Mouse (Mus musculus): Measurements from ENCODE around the gene Mettl21a.
"Not testable (repeated sequence)": the region's sequence is repeated elsewhere in the genome, so short reads cannot be mapped to it uniquely, and the experiment has no call there.

The Mettl21a gene

DNA sequence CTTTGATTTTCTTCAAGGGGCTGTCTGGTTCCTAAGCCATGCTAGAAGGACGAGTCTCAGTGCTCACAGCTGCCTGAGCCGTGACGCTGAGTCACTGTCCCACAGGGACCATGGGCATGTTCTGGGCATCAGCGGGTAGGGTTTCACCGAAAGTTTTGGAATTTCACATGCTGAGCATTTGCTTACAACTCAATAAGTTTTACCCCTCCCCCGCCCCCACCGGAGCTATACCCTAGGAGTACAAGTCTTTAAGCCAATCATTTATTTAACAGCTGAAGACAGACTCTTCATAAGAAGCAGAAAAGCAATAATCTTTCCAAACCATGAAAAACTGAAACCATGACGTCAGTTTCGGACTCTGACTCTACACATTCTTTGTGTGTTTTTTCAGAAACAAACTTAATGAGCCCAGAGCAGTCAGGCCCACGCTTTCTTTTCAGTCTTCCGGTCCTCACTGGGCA is 1.5 kb downstream of the Mettl21a start:
- no peak for ATAC-seq (ENCODE audit: insufficient number of reproducible peaks, low FRiP score, low TSS enrichment)

DNA sequence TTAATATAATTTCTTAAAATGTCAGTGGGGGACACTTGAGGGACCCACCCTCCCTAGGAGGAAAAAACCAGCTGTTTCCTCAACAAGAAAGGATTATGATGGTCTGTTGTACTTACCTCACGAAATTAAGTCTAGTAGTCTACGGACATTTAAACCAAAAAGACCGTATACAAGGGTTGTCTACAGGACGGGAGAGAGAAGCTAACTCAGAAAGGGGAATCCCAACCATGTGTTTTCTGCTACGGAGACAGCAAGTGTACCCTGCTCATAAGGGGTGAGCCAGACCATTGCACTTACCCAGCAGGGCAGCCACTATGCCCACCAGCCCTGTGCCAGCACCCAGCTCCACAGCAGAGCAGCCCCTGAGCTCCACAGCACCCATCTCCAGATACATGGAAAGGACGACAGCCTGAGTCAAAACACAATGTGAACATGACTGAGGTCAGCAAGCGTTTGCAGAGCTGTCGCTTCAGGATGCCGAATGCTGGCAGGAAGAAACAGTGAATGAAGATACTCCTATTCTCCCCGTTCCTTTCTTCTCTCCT is 2.2 kb downstream of the Mettl21a start:
- ATAC-seq (ENCODE audit: insufficient number of reproducible peaks, low FRiP score, low TSS enrichment), result no peak

DNA sequence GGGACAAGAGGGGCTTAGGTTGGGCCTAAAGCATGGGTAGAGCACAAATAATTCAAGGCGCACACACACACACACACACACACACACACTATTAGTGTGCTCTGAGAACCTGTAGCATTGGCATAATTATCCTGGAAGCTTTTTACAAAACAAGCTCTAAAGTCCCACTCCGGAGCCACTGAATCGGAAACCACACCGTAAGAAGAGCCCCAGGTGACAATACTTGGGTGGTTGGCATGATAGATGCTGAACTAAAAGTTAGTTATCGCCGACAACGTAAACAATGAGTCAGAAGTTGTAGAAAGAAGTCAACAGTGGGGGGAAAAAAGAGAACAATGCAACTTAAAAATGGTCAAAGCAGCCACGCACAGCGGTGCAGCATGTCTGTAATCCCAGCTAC is 2.7 kb downstream of the Mettl21a start:
- ATAC-seq (ENCODE audit: insufficient number of reproducible peaks, low FRiP score, low TSS enrichment), result no peak

DNA sequence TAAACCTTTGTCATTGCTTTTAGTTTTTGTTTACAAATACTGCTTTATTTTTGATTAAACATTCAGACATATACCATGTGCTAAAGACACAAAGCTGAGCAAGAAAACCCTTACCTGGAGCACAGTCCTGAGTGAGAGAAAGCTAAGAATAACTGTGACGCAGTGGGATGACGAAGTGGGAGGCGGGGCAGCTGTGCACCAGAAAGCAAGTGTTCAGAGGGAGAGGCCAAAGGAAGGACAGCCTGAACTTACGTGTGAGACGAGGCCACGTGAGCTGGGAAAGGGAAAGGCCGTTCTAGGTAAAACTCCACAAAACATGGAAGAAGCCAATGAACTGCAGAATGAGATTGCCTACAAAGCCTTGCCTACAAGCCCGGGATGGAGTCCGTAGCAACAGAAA is 7.1 kb downstream of the Mettl21a start:
- ATAC-seq (ENCODE audit: insufficient number of reproducible peaks, low FRiP score, low TSS enrichment), result no peak

DNA sequence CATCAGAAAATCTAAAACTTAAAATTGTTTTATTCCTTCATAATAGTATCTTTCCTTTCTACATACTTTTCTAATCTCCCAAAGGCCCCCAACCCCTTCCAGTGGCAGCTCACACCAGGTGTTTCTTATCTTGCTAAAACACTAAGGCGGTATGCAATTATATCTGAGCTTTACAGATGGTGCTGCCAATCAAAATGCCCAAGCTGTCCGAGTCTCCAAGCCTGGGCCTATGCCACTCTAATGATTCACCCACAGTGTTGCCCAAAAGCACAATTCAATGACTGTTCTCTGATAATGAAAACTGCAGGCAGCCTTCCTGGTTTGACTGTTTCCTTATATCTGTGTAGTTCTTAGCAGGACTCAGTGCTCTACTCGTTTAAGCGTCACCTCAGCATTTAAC is 7.9 kb downstream of the Mettl21a start:
- ATAC-seq (ENCODE audit: insufficient number of reproducible peaks, low FRiP score, low TSS enrichment), result no peak

DNA sequence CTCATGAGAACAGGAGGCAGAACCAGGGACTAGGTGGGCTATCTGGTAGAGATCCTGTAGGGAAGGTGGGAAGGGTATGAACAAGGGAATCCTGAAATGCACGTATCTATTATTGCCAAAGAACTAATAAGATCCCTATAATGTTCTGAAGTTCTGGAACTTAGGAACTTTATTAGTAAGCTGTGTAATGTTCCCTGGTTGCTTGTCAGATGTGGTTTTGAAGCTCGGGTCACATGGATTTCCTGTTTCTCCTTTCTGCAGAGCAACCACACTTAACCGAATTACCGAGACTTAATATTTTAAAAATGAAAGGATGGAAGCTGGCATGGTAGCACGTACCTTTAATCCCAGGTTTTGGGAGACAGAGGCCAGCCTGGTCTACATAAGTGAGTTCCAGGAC is 13.7 kb downstream of the Mettl21a start:
- no peak for ATAC-seq (ENCODE audit: insufficient number of reproducible peaks, low FRiP score, low TSS enrichment)

DNA sequence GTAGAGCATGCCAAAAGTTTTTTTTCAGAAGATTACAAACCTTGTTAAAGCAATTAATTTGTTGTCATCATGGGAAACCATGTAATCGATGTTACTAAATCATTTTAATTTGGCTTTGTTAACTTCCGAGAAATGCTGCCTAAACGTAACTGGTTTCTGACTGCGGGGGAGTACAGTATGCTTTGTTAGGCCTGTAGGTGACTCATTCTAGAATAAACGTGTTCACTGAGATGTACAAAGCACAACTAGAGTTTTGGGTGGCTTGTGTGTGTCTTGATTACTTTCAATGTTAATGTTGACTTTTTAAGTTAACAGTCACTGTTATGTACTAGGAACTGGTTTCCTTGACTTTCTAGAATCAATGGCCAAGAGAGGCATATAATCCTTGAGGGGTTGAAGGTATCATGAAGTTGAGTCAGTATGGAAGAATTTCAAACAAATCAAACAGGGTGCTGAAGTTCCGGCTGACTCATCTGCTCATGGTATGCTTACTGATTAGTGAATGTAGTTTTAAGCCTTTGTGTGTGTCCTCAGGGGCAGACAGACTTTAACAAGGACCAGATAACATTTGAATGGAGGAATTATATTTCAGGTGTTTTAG is 15.7 kb downstream of the Mettl21a start:
- ATAC-seq (ENCODE audit: insufficient number of reproducible peaks, low FRiP score, low TSS enrichment), result no peak

DNA sequence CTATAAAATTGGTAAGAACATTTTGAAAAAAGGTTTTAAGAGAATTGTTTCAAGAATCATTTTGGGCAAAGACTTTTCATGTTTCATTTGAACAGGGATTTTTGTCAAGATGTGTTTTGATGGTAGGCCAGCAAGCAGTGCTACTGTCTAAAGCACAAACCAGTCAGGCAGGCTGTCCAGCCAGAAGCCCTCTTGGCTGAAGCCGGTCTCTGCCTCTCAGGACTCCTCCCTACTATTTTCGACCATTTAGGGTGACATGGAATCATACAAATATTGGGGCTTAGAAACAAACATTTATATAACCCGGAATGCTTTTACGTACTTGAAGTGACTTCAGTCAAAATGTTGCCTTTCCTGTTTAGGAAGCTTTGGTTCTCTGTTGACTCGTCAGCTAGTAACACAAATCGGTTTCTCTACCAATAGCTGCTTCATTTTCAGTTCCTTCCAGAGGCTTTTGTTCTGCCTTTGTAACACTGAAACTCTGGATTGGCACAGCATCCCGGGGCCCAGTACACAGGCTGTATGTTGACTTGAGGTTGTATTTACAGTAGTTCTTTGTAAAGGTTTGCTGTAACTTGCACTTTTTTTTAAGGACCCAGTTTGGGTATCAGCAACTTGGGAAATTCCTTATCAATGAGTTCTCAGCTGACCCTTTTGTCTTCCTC is 16.5 kb downstream of the Mettl21a start:
- ATAC-seq (ENCODE audit: insufficient number of reproducible peaks, low FRiP score, low TSS enrichment), result no peak

DNA sequence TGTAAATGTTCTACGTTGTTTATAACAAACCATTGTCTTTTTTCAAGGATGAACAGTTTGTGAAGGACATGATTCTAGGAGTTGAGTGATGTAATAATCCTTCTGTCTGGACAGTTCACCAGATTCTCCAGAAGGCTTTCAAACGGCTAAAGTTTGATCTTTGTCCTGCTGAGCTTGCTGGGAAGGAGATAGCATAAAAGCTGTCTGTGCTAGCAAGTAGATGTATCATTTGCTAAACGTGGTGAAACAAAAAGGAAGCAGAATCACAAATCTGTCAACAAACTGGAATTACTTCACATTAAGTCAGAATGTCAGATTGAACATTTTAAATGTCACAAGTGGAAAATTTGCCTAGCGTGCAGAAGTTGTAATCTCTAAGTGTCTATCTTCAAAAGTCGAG is 18.1 kb downstream of the Mettl21a start:
- ATAC-seq (ENCODE audit: insufficient number of reproducible peaks, low FRiP score, low TSS enrichment), result no peak

DNA sequence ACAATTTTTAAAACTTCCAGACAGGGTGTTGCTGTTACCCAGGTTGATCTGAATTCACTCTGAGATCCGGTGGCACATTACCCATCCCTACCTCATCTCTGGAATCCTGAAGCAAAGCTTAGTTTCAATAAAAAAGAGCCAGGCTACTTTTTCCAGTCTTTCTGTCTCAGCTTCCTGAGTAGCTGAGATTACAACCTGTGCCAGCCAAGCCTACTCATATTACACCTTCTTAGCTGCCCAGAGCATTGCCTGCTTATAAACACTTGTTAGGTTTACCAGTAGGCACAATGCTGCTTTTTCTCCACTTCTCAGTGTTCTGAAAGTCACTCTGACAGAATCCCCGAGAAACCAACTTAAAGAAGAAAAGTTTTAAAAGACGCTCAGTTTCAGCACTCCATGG is 38.2 kb downstream of the Mettl21a start:
- ATAC-seq (ENCODE audit: insufficient number of reproducible peaks, low FRiP score, low TSS enrichment), result no peak

DNA sequence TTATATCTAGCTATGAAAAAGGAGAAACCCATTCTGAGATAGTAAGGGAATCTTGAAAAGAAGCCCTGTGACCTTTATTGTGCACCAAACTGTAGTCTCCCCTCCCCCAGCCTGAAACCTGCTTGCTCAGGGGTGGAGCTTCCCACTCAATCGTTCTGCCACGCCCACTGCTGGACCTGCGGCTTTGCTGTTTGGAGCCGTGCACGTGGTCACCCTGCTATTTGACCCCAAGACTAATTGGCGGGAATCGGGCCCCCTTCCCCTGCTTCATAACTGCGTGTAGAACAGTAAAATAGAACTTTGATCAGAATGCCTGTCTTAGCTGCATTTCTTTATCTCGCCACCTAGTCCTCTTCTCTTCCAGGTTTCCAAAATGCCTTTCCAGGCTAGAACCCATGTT is 39.1 kb downstream of the Mettl21a start:
- ATAC-seq (ENCODE audit: insufficient number of reproducible peaks, low FRiP score, low TSS enrichment), result not testable (repeated sequence)

DNA sequence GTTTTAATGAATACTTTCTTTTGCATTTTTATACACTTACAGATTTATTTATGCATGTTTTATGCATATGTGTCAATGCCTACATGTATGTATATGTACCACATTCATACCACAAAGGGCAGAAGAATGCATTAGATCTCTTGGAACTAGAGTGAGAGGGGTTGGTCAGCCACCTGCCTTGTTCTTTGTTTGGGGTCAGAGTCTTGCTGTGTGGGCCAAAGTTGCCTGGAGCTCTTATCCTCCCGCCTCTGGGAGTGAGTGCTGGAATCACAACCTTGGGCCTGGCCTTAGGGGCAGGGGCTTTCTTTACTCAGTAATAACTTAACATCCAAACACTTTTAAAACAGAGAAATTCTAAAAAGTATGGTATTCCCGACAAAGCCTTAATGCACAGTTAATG is 40.3 kb downstream of the Mettl21a start:
- no peak for ATAC-seq (ENCODE audit: insufficient number of reproducible peaks, low FRiP score, low TSS enrichment)

DNA sequence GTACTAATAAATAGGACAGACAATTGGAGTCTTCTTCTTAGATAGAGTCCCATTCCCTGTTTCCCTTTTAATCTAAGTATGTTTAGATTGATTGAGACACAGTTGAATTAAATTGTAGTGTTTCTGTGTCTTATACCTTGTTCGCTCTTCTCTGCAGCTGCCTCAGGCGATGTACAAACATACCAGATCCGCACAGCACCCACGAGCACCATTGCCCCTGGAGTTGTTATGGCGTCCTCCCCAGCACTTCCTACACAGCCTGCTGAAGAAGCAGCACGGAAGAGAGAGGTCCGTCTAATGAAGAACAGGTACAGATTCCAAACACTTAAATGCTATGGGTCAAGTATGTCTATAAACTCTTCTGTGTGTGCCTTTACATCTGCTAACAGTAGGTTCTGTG is 41.0 kb downstream of the Mettl21a start:
- no peak for ATAC-seq (ENCODE audit: insufficient number of reproducible peaks, low FRiP score, low TSS enrichment)

DNA sequence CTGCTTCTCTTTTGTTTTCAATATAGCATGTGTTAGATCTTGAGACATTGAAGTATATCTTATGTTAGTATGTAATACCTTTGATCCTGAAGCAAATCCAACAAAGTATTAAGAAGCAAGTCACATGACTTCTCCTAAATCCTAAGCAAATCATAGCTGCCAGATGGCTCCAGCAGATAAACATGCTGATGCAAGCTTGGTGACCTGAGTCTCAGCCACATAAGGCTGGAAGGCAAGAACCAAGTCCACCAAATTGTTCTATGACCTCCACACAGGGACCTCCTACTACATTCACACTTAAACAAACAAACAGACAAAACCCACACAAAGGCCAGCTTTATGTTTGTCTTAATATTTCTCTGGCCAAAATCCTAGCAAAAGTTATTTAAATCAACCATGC is 48.8 kb downstream of the Mettl21a start:
- ATAC-seq (ENCODE audit: insufficient number of reproducible peaks, low FRiP score, low TSS enrichment), result no peak

DNA sequence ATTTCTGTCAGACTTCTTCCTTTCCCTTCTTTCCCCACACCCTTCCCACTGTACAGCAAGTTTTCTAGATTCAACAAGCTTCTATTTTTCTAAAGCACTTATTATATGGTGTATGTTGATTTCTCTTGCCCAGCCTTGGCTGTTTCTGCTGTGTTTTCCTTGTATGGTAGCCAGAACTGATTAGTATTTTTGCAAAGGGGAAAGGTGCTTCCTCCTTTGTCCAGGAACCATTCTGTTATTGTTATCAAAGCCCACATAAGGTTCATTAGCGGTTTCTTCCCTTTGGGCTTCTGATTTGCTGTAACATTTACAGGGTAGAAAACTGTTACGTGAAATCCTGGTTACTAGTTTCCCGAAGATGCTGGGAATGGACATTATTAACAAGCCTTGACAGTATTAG is 56.9 kb downstream of the Mettl21a start:
- no peak for ATAC-seq (ENCODE audit: insufficient number of reproducible peaks, low FRiP score, low TSS enrichment)

Measured in cerebellum, adult (tissue).